Mouse (Mus musculus) midbrain, embryonic 16.5 days (tissue): ENCODE measurements around the gene 4930438A08Rik. TPM values are rescaled to one million over a fixed set of nuclear protein-coding genes. Genes with fewer than 3 reads are reported as not detected.
A peak's percentile ranks its signal among the peaks of the same experiment; 100 is the strongest.
"Not testable (repeated sequence)": the region's sequence is repeated elsewhere in the genome, so short reads cannot be mapped to it uniquely, and the experiment has no call there.

Experiments used
- ATAC-seq: fragments of 200-750 bp; cut with Nextera tagmentation; 2 replicates; pipeline ENCODE4 v1.8.0; 2017; ENCODE audit warnings: moderate TSS enrichment
- H3K27ac ChIP-seq: fragments of 300-500 bp; sonication (generic); 2 replicates; pipeline ENCODE4 v1.5.1; 2014; ENCODE audit warnings: mild to moderate bottlenecking, low read length, mixed read lengths
- H3K27me3 ChIP-seq: fragments of 300-500 bp; sonication (generic); 2 replicates; pipeline ENCODE4 v1.6.1; 2014; ENCODE audit warnings: low read depth, low read length, mixed read lengths; ENCODE audit not compliant: control insufficient read depth, insufficient read depth
- H3K36me3 ChIP-seq: fragments of 300-500 bp; sonication (generic); 2 replicates; pipeline ENCODE4 v1.6.1; 2014; ENCODE audit warnings: mild to moderate bottlenecking, low read length, moderate library complexity, mixed read lengths; ENCODE audit not compliant: control insufficient read depth, insufficient read depth
- H3K4me1 ChIP-seq: fragments of 300-500 bp; sonication (generic); 2 replicates; pipeline ENCODE4 v1.6.1; 2014; ENCODE audit warnings: mild to moderate bottlenecking, low read length, mixed read lengths; ENCODE audit not compliant: control insufficient read depth, insufficient read depth
- H3K4me2 ChIP-seq: fragments of 300-500 bp; sonication (generic); 2 replicates; pipeline ENCODE4 v1.6.1; 2014; ENCODE audit warnings: mild to moderate bottlenecking, low read length, mixed read lengths
- H3K4me3 ChIP-seq: fragments of 300-500 bp; sonication (generic); 2 replicates; pipeline ENCODE4 v1.5.1; 2014; ENCODE audit warnings: low read depth, mild to moderate bottlenecking, low read length, moderate library complexity, mixed read lengths
- H3K9ac ChIP-seq: fragments of 300-500 bp; sonication (generic); 2 replicates; pipeline ENCODE4 v1.6.1; 2014; ENCODE audit warnings: low read depth, low read length, mixed read lengths
- H3K9me3 ChIP-seq: fragments of 300-500 bp; sonication (generic); replicated peaks from 2 replicates; pipeline ENCODE4 v1.6.1; 2014; ENCODE audit warnings: mild to moderate bottlenecking, low read length, mixed read lengths; ENCODE audit not compliant: control insufficient read depth, poor library complexity, severe bottlenecking
- WGBS: fragments of 180-500 bp; shearing (Covaris S2); extraction: QIAGEN DNeasy Blood & Tissue Kit; methylation state at CpG from one replicate; pipeline ENCODE4 v1.1.7; 2014; 5-methylcytosine and 5-hydroxymethylcytosine counted together
- polyA plus RNA-seq: library from polyadenylated mRNA; unstranded; fragments of >200 nt; fragmentation: Nextera tagmentation; extraction: Ambion mirVana; gene quantifications from 2 replicates; pipeline ENCODE4 v1.2.1, GENCODE M21; 2015

Gene 4930438A08Rik
- polyA plus RNA-seq, 1 experiment from 2014 or later: not detected

DNA sequence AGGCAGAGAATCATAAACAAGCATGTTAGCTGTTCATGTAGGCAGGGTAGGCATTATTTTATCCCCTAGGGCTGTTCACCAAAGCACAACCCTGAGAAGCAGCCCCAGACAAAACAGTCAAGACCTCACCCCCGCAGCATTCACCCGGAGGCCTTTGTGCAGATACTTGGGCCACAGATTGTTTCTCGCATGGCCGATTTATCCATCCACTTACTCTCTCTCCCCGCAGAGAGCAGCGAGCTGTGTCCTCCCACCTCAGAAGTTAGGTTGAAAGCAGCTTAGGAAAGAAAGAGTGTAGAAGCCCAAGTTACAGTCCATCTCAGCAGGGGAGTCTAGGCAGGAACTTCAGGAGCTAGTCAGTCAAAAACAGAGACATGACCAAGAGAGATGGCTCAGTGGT lies 22.8 kb downstream of the 4930438A08Rik start:
- no peak for ATAC-seq
- Histone ChIP-seq H3K9me3 (no peaks in the 10 kb centered on the region), H3K4me1 (no peaks in the 10 kb centered on the region; the same call in 1 of the 2 replicates), H3K27ac (no peak overlapping the region), H3K4me2 (no peak overlapping the region), H3K27me3 (no peaks in the 10 kb centered on the region), H3K36me3 (no peaks in the 10 kb centered on the region), H3K9ac (no peak overlapping the region), H3K4me3 (no peak overlapping the region)
- WGBS: 16% methylated on average over 6 of the region's 6 CpGs

DNA sequence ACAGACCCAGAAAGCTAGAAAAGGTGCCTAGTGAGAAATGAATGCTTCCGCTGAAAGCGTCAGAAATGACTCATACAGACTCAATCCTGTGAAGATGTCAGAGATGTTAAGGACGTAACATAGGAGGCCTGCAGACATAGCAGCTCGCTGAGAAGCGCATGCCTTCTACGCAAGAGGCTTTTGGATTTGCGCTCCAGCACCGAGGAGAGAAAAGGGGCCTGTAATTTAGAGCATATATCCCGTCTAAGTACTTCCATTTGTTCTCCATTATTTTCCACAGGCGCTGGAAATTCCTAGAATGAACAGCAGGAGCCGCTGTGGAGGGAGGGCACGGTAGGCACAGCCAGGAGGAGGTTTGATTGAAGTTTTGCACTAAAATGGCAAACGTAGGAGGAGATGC lies 26.5 kb downstream of the 4930438A08Rik start:
- H3K4me3 ChIP-seq: peak overlapping the region; percentile 63
- peak overlapping the region; percentile 58 for H3K4me2 ChIP-seq
- H3K27me3 ChIP-seq: no peaks in the 10 kb centered on the region
- 9% methylated on average over 13 of the region's 13 CpGs for WGBS
- peak overlapping the region; percentile 74 for H3K27ac ChIP-seq
- ATAC-seq: peak; percentile 22
- H3K9me3 ChIP-seq: no peaks in the 10 kb centered on the region
- H3K9ac ChIP-seq: peak overlapping the region; percentile 61
- H3K36me3 ChIP-seq: no peaks in the 10 kb centered on the region
- H3K4me1 ChIP-seq: peaks cover 6% of the 10 kb centered on the region

DNA sequence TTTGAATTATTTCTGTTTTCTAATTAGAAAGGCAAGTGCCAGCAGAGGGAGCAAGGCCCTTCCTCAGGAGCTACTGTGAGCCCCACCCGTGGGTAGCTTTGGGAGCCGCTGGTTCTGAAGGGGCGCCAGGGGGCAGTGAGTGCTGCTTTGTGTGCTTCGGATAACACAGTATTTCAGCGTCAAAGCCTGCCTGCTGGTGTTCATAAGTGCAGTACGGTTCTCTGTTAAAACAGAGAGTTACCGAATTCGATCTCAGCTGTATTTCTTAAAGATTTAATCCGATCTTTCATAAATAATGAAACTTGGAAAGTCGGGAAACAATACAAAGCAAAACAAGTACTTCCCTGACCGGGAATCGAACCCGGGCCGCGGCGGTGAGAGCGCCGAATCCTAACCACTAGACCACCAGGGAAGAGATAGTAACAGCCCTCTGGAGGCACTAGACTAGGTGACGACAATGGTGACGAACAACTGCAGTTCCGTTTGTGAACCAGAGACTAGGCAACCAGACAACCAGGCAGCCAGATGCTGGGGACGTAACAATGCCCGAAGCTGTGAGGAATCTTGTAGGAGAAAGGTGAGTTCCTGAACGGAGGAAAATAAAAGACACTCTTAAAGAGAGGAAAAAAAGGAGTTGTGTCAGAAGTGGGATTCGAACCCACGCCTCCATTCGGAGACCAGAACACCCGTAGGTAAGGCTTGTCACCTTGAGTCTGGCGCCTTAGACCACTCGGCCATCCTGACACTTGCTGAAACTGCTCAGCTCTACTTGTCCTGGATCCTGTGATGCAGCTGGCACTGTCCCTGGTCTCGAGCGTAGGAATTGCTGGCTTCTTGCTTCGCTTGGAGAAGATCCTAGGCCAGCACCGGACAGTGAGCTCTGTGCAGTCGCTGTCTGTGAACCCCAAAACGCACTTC lies 27.5 kb downstream of the 4930438A08Rik start:
- H3K27me3 ChIP-seq: no peaks in the 10 kb centered on the region
- H3K27ac ChIP-seq: peak overlapping the region; percentile 88
- peak overlapping the region; percentile 64 for H3K4me2 ChIP-seq
- no peaks in the 10 kb centered on the region for H3K36me3 ChIP-seq
- no peaks in the 10 kb centered on the region for H3K9me3 ChIP-seq
- peak; percentile 91 for ATAC-seq
- under 1% methylated on average over 36 of the region's 36 CpGs for WGBS
- peak overlapping the region; percentile 67 for H3K9ac ChIP-seq
- peaks cover 10% of the 10 kb centered on the region for H3K4me1 ChIP-seq
- peak overlapping the region; percentile 63 for H3K4me3 ChIP-seq

DNA sequence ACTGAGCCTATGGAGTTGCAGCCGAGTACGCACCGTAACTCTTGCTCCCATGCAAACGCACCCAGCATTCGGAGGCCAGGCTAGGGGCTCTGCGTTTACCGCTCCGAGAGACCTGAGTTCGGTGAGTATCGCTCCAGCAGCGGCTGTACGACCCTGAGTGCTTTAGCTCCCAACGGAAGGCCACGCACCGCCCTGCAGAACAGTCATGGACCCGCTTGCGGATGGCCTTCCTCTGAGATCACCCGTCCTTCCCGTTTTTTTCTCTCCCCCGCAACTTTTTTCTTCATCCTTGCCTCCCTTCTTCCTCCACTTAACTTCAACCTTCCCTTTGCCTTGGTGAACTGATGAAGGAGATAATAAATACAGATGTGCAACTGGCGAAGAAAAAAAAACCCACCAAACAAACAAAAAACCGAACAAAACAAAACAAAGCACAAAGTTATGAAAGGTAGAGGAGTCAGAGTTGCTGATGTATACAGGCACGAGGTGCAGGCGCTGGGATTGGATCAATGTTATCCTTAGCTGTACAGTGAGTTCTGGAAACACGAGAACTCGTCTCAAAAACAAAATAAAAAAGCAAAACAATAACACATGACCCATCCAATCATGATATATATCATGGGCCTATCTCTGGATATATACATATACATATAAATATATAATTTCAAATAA lies 28.3 kb downstream of the 4930438A08Rik start:
- Histone ChIP-seq H3K9ac (peak overlapping the region; percentile 67), H3K36me3 (no peaks in the 10 kb centered on the region), H3K4me1 (peaks cover 13% of the 10 kb centered on the region), H3K9me3 (no peaks in the 10 kb centered on the region), H3K4me2 (peak overlapping the region; percentile 64), H3K27me3 (no peaks in the 10 kb centered on the region), H3K4me3 (peak overlapping the region; percentile 63), H3K27ac (peak overlapping the region; percentile 88)
- ATAC-seq: peak; percentile 16; the same call in 1 of the 2 replicates
- WGBS: under 1% methylated on average over 26 of the region's 26 CpGs

DNA sequence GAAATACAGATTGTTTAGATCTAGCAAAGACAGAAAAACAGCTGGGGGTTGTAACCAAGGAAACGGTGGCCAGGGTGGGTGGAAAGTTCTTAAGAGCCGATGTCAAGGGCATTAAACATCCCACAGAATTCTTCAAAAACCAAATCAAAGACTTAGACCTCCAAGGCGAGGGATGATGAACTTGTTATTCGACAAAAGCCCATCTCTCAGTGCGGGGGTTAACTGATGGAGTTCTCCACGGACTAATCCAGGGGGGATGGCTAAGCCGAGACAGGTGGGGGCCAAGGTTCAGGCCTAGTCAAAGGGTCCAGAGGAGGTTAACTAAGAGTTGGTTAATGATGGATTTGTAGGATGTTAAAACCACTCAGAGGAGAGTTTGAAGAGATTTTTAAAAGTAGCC lies 29.0 kb downstream of the 4930438A08Rik start:
- Histone ChIP-seq H3K4me3 (peak overlapping the region; percentile 63), H3K27ac (no peak overlapping the region), H3K27me3 (no peaks in the 10 kb centered on the region), H3K4me1 (peaks cover 16% of the 10 kb centered on the region), H3K36me3 (no peaks in the 10 kb centered on the region), H3K4me2 (peak overlapping the region; percentile 64), H3K9ac (peak overlapping the region; percentile 22; the same call in 1 of the 2 replicates), H3K9me3 (no peaks in the 10 kb centered on the region)
- WGBS: 4% methylated on average over 7 of the region's 7 CpGs
- no peak for ATAC-seq

DNA sequence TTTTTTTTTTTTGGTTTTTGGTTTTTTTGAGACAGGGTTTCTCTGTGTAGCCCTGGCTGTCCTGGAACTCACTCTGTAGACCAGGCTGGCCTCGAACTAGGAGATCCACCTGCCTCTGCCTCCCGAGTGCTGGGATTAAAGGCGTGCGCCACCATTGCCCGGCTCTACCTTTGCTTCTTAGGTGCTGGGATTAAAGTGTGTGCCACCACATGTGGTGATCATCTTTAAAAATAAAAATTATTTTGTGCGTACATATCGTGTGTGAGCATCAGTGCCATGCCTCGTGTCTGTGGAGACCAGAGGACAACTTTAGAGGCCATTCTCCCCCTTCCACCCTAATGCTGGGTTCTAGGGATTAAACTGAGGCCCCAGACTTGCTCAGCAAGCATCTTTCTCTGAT lies 30.7 kb downstream of the 4930438A08Rik start:
- ATAC-seq, H3K27ac ChIP-seq, H3K27me3 ChIP-seq, H3K36me3 ChIP-seq, H3K4me3 ChIP-seq, H3K4me2 ChIP-seq, H3K9ac ChIP-seq, H3K9me3 ChIP-seq: not testable (repeated sequence)
- 97% methylated on average over 8 of the region's 8 CpGs for WGBS
- H3K4me1 ChIP-seq: peaks cover 16% of the 10 kb centered on the region

DNA sequence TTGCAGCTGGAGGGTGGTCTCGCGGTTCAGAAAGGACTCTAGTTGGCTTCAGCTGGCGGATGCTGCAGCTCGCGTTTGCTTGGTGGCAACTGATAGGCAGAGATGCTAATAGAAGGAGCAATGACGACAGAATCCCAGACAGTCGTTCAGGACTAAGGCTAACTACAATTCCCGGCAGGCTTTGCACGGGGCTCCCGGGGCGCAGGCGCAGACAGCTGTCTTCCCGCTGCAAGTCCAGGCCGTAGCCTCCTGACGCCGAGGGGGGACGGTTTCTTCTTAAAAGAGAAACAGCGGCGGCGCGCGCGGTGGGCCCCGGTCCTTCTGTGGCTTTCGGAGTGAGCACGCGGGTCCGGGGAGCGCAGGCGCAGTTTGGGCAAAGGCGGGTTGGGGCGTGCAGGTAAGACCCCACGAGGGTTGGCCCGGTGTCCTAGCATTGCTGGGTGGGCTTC lies 32.3 kb downstream of the 4930438A08Rik start, which contains the start of gene Zfp692:
Zfp692 (plus strand) TSS at position 210 of the 449 bp plus-strand sequence.
- H3K9ac ChIP-seq: peak within 1 kb of the TSS; percentile 80
- under 1% methylated on average over 33 of the region's 34 CpGs for WGBS

DNA sequence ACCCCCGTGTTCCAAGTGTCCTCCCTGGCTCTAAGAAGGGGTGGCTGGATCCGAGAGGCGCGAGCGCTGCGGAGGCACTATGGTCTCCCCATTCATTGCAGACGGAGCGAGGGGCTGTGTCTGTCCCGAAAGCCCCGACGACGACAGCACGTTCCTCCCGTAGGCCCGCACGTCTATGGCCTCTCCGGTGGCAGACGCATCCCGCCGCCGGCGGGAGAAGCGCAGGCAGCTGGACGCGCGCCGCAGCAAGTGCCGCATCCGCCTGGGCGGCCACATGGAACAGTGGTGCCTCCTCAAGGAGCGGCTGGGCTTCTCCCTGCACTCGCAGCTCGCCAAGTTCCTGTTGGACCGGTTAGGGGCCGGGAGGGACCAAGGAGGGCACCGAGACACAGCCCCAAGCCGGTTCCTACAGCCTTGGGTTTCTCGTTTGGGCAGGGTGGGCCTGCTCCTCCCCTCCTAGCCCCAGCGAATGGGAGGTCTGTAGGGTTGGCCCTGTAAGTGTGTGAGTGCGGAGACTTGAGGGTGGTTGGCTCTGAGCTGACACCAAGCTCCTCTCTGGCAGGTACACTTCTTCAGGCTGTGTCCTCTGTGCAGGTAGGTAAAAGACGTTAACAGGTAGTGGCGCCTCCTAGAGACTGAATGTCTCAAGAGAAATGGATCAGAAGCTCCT lies 32.9 kb downstream of the 4930438A08Rik start:
- H3K27ac ChIP-seq: peak overlapping the region; percentile 76
- under 1% methylated on average over 38 of the region's 42 CpGs for WGBS
- no peaks in the 10 kb centered on the region for H3K9me3 ChIP-seq
- peak overlapping the region; percentile 56 for H3K4me3 ChIP-seq
- H3K4me1 ChIP-seq: peaks cover 16% of the 10 kb centered on the region
- peak overlapping the region; percentile 80 for H3K9ac ChIP-seq
- H3K4me2 ChIP-seq: peak overlapping the region; percentile 96
- peak; percentile 60 for ATAC-seq
- no peaks in the 10 kb centered on the region for H3K27me3 ChIP-seq
- H3K36me3 ChIP-seq: peaks cover 4% of the 10 kb centered on the region; the same call in 1 of the 2 replicates

More for the DNA sequence above, 32.3 kb downstream of the 4930438A08Rik start, which contains the start of gene Zfp692:
- Histone ChIP-seq H3K27me3 (no peaks in the 10 kb centered on the region), H3K4me3 (peak within 1 kb of the TSS; percentile 56), H3K9me3 (no peaks in the 10 kb centered on the region), H3K4me1 (peaks cover 16% of the 10 kb centered on the region), H3K36me3 (peaks cover 4% of the 10 kb centered on the region; the same call in 1 of the 2 replicates), H3K4me2 (peak within 1 kb of the TSS; percentile 96), H3K27ac (peak within 1 kb of the TSS; percentile 76)
- ATAC-seq: peak; percentile 87
